Mouse (Mus musculus) yolk sac, embryonic 10.5 days (tissue): ENCODE results near the gene Fat1.

Experiments
- DNase-seq: peaks from one replicate; pipeline ENCODE4 v3.0.0-alpha.2; 2017; ENCODE audit warnings: low spot score

Gene Fat1

DNA sequence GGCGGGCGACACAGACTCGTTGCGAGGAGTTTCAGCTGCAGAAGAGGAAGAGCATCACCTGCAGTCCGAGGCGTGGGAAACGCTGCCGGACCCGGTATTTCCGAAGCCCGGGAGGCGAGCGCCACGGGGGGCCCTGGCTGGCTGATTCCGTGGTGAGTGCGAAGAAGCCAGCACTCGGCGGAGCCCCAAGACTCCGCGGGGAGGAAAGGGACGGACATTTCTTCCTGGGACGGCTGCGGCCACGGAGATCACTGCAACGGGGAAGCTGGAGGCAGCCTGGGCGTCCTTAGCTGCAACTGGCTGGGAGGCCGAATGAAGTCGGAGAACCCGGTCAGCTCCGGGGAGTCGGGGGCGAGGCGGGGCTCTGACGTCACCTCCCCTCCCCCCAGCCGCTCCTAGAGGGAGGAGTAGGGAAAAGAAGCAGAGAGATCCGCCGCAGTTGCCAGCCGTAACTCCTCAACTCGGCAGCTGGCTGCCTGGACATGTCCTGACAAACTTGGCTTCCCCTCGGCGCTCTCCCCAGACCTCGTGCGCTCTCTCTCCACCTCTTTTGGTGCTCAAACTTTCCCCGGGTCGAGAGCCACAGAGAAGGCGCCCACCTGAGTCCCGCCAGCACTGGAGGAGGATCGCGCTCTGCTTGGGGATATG, at the start of gene Fat1:
Gene Fat1 (plus strand): TSS at position 598 of the 648 bp plus-strand sequence.
- peak; percentile 93 for DNase-seq

DNA sequence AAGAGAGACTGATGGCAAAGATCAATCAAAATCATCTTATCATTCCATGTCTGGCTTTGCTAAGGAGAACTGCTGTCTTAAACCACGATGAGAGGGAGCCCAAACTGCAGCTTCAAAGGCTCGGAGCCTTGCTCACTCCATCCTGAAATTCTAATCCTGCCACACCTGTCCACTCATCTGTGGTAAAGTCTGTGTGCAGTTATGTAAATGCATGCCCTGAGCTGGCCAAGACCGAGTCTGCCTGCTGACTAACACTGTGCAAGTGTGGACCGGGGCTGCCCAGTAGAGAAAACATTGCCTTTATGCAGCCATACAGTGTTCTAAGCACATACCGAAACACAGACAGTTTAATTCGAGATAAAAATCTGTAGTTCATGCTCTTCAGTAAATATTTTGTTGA, 40.6 kb upstream of the Fat1 start:
- no peak for DNase-seq

DNA sequence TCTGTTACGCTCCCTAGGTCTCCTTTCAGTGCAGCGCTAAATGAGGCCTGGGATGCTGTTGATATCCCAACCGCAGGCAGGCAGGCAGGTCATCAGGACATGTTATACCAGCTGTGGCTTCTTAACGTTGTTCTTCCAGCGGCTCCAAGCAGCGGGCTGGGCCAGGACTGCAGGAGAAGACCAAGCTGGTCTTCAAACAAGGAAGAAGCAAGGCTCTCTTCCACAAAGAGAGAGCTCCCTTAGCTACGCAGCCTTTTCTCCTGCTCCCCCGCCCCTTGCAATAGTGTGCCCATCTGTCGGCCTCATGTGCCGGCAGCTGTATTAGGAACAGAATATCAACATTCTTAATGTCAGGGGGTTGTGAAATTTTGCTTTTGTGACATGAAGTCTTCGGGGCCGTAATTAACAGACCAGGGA, 35.7 kb upstream of the Fat1 start:
- no peak for DNase-seq

DNA sequence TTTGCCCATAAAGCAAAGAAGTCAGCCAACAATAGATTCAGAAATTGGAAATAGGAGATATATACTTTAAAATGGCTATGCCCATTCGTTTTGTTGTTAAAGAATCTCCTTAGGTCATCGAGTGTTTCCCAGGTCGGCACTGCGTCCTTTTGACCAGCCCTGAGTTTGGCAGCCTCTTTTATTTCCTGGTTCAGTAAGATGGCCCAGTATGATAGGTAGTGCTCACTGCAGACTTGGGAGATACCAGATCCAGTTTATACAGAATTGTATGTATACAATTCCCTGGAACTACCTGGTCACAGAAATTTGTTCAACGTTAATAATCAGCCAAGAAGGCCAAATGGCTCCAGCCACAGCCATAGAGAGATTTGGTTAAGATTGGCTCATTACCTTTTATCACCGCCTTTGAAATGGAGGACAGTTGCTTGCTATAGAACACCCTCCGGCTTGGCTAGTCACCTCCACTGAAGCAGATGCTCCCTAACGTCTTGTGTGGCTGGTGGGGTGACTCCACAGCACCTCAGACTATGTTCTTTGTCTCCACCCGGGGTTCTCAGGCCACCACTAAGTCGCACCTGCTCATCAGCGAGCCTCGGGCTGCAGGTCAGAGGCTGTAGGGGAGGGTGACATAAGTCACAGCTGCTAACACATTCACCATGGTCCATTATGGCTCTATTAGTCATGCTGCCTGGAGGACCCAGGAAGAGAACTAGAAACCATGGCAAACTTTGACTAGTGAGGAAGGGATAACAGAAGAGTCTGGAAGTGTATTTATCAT, 23.9 kb upstream of the Fat1 start:
- no peak for DNase-seq

DNA sequence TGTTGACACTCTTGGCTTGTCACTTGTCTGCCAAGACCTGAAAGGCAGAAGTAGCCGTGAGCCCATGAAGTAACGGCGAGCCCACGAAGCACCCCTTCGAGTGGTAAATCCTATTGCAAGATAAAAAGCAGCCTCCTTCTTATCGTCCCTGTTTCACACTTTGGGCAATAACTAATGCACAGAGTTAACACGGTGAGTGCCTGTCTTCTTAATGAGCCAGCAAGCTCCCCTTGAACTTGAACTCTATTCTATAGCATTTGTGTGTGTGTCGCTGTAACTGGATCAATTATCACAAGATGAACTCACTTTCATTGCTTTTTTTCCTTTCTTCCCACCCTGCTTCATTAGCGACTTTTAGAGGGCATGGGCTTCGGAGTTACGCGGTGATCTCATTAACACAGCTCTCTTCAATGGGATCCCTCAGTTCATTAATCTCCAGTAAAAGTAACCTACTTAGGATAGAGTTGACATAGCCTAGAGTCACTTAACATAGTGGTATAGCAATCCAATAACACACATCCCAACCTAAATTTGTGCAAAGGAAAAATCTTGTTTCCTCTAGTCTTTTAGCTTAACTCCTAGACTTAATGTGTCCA, 15.7 kb upstream of the Fat1 start:
- DNase-seq, result no peak

- DNase-seq, result no peak
These were observed 14.7 kb upstream of the Fat1 start for GRCm38 (mm10) chr8:44920379-44921032.

- no peak for DNase-seq
These were observed 10.3 kb upstream of the Fat1 start for GRCm38 (mm10) chr8:44924995-44925394.

DNA sequence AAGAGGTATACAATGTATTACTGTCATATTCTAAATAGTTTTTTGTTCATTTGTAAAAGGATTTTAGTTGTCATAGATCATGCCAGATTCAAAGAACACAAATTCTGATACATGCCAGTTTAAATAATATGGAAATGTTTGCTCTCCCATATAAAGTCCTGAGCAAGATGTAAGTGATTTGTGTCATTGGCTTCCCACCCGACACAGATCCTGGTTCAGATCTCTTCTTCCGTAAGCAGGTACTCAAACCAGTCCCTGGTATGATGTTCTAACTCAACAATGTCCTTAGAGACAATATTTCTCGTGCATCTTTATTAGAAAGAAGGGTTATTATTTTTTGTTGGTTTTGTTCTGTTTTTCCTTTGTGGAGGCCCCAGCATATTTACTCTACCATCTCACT, 5.2 kb upstream of the Fat1 start:
- no peak for DNase-seq

- no peak for DNase-seq
These were observed 2.5 kb upstream of the Fat1 start for GRCm38 (mm10) chr8:44932546-44933342.

- no peak for DNase-seq
These were observed 1.8 kb upstream of the Fat1 start for GRCm38 (mm10) chr8:44933478-44933877.

- no peak for DNase-seq
These were observed 831 bp upstream of the Fat1 start for GRCm38 (mm10) chr8:44934416-44934815.

DNA sequence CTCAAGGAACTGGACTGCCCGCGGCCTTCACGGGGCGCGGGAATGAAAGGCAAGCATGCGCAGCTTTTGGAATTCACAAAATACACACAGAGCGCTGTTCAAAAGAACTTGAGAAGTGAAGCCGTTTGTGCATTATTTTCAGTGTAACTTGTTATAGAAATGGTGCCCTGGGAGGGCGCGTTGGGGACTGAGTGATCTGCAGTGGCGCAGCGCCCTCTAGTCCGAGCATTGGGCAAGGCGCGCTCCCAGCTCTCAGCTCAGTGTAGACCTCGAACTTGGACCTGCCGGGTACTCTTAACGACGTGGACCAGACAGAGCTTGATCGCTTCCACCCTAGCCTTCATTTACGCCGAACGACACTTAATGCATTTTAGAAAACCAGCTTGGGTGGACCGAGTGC, 494 bp downstream of the Fat1 start:
- DNase-seq, result peak; percentile 81

DNA sequence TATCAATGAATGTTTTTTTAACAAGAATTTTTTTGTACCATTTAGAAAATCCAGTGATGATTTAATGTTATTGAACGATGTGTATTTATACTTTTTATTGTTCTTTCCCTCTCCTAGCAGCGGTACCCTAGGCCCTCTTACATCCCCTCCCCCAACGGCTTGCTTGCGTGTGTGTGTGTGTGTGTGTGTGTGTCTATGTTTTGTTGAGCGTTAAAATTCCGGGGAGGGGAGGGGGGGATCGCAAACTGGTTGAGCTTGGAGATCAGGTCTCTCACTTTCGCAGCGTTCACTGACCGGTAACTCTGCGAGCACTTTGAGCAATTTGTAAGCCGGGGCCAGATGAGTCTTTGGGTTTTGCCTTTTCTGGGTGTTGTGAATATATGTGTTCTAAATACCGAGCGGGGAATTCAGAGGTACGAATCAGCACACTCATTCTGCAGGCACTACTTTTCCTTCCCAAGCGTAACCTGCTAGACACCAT, 1.3 kb downstream of the Fat1 start:
- DNase-seq, result peak; percentile 40

- peak; percentile 75 for DNase-seq
These were observed 2.0 kb downstream of the Fat1 start for GRCm38 (mm10) chr8:44937141-44937825.

GRCm38 (mm10) chr8:44937905-44938642, 2.8 kb downstream of the Fat1 start:
- peak; percentile 92 for DNase-seq

- no peak for DNase-seq
These were observed 3.4 kb downstream of the Fat1 start for GRCm38 (mm10) chr8:44938643-44938979.

DNA sequence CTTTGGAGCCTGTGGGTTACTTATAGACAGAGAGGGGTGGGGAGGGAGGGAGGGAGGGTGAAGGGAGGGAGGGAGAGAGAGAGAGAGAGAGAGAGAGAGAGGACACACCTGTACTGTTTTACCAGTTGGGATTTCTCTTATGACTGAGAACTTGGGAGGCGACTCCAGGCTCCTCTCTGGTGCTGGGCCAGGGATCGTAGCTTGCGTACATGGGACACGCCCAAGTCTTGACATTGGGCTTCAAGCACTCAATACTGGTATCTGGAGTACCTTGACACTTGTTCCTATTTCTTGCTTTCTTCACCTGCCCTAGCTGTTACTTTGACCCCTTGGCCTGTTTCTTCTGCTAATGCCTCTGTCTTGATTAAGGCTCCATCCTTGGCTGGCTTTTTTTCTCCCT, 10.3 kb downstream of the Fat1 start:
- no peak for DNase-seq

GRCm38 (mm10) chr8:44948597-44948996, 13.3 kb downstream of the Fat1 start:
- DNase-seq, result no peak

DNA sequence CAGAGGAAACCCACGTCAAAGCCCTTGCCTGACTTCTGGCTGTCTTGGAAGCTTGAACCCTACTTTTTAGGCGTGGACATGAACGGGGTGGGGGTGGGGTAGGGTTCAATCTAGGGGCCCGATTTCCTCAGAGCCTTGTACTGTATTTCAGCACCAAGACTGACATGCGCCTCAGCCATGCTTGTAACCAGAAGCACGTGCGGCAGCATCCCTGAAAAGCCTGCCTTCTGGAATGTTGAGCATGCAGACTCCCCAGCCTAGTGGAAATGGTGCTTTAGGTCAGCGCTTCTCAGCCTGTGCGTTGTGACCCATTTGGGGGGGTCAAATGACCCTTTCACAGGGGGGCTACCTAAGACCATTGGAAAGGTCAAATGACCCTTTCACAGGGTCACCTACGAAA, 25.2 kb downstream of the Fat1 start:
- DNase-seq, result no peak

DNA sequence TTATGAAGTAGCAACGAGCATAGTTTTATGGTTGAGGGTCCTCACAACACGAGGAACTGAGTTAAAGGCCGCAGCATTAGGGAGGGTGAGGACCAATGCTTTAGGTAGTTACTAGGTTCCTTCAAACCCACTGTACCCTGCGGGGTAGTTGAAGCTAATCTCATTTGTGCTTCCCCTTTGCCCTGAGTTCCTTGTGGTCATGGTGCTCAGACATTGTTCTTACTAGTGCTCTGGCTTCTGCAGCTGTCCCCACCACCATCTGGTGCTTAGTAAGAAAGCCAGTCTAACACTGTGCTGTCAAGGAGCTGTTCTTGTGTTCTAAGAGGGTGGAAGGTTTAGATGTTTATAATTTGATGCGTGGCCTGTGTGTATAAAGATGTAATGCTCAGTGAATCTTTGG, 25.7 kb downstream of the Fat1 start:
- DNase-seq, result no peak

DNA sequence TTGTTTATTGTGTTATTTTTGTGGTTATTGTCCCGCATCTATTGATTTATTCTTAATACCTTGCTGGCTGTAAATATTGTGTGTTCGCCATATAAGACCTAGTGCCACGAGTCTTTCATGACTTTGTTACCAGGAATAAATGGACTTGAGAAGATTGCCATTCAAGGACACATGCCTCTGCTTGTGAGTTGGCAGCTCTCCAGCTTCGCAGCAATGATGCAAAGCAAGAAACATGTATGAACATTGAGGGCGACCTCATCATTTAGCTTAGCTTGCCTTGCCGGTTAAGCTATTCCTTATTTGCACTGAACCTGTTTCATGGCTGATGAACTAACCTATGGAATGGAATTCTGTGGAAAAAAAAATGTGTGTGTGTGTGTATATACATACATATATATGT, 26.2 kb downstream of the Fat1 start:
- no peak for DNase-seq
